Mouse (Mus musculus) ES-CJ7 (cell line): ENCODE data around the gene Wfdc2.
"Not testable (repeated sequence)": the region's sequence is repeated elsewhere in the genome, so short reads cannot be mapped to it uniquely, and the experiment has no call there.

ENCODE experiments used
- DNase-seq: peaks from one replicate; pipeline ENCODE4 v3.0.0; 2011; ENCODE audit warnings: low read depth, low spot score

Gene Wfdc2

DNA sequence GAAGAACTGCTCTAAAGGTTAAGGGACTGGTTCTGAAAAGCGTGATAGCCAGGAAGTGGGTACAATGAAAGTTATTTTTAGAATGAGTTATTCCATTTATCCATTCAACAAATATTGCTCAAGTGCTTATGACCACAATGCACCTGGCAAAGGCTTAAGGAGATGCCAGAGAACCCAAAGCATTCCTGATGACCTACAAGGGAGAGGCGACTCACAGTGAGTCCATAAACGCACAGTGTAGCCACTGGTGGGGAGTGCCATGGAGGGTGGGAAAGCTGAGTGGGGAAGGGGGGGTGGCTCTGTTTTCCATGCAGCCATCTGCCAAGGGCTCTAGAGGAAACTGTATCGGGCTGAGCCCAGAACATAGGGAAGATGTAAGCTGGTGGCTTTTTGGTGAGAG, 12.9 kb upstream of the Wfdc2 start:
- no peak for DNase-seq

DNA sequence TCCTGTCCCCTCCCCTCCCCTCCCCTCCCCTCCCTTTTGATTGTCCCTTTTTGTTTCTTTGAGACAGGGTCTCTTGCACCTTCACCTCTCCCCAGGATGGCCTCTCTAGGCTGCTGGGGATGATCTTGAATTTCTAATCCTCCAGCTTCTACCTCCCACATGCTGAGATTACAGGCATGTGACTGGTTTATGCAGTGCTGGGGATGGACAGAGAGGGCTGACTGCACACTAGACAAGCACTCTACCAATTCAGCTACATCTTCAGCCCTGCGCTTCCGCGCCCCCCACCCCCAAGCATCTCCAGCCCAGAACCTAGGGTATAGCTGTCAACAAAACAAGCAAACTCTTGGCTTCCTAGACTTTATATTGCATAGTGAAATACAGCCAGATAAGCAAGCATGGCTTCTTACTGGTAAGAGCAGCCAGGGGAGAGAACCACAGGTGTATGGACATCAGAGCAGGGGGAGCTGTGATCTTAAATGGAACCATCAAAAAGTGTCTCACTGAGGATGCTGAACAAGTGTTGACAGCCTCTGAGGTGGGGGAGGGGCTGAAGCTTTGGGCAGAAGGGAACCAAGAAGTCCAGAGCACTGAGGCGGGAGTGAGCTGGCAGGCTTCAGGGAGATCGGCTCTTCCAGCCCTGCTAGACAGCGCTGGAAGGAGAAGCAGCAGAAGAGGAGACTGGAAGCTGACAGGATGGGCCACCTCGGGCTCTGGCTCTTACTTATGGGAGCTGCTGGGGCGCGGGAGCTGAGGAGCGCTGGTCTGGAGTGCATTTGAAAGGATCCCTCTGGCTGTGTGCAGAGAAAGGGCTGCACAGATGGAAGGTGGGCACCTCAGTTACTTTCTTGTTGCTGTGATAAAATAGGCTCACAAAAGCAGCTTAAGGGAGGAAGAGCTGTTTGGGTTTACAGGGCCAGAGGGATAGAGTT, 12.0 kb upstream of the Wfdc2 start:
- no peak for DNase-seq

DNA sequence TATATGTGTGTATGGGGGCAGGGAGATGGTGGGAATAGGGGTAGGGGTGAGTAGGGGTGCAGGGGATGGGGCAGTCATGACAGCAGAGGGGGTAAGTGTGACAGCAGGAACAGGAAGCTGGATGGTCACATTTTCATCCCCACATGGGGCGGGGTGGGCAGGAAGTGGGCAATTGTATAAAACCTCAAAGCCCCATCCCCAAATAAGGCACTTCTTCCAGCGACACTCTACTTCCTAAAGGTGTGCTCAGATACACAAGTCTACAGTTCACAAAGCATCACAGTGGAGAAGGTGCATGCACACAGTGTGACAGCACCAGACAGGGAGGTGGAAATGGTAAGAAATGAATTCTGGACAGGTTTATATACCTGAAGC, 11.3 kb upstream of the Wfdc2 start:
- no peak for DNase-seq

DNA sequence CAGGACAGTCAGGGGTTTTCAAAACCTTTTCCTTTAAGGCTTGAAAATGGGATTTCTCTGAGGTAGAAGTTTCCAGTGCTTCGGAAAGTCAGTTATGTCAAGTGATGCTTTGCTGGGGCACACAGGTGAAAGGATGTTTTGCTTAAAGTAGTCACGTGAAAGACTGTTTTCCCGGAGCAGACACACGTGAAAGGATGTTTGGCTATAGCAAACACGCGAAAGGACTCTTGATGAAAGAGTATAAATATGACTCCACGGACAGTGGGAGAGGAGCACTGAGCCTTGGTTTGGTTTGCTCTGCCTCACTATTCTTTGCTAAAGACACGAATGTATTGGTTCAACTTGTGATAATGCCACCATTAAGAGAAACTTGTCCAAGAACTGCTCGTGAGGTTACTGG, 10.7 kb upstream of the Wfdc2 start:
- no peak for DNase-seq

DNA sequence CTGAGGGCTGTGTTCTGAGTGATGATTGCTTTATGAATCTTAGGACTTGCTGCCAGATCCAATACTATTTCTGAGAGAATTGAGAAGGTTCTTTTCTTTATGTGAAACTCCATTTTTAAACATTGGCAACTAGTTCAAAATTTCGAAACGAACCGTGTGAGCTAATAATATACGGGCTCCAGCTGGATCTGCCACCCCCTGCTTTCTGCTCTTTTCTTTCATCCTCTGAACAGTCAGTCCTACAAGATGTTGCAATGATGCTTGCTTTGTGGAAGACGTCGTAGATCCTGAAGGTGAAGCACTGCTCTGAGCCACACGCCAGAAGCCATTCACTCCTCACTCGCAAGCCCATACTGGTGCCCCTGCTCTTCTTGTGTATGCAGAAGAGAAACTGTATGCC, 3.8 kb upstream of the Wfdc2 start:
- no peak for DNase-seq

DNA sequence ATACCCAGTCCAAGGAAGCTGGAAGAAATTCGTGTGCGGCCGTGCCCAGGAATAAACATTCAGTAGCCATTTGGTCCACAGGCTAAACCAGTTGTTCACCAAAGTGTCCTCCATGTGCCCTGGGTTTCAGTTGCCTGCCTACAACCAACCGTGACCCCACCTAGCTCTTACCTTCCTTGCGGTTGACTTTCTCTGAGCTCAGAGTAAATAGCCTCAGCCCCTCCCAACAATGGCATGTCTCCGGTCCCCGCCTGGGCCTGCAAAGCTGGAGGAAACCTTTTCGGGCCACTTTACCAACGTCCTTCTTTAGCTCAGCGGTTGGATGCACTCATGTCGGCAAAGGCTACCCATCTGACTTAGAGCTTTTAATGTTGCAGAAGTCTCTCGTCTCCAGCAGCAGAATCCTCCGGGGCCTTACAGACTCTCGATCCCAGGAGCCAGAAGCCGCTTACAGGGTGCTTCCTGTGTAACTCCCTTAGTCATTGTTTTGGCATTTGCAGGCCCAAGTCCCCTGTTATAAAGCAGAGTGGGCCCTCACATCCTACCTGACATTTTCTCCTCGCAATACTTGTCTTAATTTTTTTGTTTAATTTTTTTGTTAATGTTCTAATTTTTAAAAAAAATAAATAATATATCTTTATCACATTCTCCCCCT, 3.1 kb upstream of the Wfdc2 start:
- peak; percentile 65 for DNase-seq

DNA sequence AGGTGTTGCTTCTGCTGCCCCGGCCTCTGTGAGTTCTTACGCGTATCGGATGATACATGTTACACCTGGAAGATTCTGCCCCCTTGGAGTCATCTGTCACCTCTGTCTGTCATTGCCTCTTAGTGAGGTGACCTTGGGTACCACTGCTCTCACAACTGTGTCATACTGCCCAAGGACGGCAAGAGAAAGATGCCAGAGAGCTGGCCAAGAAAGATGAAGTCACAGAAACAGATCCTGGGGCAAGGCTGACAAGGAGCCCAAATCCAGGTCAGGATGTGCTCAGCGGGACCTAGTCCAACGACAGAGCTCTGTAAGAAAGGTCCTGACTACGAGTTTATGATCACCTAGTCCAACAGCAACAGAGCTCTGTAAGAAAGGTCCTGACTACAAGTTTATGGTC, 2.1 kb upstream of the Wfdc2 start:
- DNase-seq, result no peak

DNA sequence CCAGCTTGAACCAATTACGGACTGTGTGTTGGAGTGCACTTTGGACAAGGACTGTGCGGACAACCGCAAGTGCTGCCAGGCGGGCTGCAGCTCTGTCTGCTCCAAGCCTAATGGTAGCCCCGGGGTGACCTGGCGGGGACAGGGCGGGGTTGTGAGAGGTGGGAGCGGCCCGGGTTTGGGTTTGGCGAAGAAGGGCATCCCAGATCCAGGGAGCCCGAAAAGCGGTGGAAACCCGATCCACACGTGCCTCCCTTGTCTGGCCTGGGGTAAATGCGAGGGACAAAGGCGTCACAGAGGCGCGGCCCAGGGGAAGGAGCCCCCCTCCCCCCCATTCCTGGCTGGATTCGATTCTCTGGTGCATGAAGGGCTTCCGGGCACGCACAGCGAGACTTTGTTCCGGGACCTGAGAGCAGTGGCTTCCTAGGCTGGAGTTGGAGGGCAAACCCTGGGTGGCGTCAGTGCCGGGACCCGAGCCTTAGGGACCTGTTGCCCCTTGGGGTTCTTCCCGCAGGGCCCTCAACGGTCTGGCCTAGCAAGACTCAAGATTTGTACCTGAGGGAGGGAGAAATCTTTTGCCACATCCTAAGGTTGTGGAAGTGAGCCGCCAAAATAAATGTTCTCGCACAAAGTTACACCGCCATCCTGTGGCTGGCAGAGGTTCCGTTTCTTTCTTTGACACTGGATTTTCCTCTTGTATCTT, 1.3 kb downstream of the Wfdc2 start:
- DNase-seq, result peak; percentile 69

DNA sequence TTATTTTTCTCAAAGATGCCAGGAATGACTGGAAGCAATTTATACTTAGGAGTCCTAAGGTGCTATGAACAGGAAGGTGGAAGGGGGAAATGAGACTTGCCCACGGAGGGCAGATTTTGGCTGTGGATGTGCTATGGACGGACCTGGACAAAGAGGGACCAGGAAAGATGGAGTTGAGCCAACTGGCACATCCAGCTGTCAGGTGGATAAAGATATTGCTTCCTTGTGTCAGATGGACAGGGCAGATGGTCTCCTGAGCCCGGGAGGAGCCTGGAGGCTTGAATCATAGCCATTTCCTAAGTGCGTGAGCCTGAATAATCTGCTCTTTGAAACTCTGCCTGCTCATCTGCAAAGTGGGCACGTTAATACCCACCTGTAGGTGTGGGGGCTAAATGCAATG, 2.1 kb downstream of the Wfdc2 start:
- DNase-seq, result no peak

DNA sequence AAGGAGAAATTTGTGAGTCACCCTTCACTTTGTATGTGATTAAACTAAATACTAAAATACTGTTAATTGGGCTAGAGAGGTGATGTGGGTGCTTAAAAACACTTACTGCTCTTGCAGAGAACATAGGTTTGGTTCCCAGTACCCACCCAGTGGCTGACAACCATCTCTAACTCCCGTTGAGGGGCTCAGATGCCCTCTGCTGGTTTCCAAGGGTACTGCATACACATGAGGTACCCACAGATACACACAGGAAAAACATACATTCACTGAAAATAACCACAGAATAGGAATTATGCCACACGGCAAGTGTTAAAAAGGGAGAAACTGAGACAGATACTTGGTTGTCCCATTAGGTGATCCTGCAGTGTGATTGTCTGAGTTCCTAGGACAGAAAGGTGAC, 4.8 kb downstream of the Wfdc2 start:
- DNase-seq, result peak; percentile 45

DNA sequence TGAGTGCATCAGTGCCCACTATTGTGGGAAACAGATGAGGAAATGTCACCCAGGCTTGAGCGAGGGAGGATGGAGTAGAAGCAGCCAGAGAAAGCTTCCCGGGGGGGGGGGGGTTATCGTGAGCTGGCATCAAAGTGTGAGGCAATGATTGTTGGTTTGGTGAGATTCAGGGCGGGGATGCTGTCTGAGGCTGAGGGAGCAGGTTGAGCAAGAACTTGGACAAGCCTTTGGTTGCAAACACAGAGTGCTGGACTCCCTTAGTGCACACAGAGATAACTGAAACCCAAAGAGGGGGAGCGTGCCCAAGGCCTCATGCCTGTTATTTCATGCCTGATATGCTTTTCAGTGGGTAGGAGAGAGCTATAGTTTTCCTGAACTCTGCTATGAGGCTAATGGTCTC, 5.2 kb downstream of the Wfdc2 start:
- no peak for DNase-seq

DNA sequence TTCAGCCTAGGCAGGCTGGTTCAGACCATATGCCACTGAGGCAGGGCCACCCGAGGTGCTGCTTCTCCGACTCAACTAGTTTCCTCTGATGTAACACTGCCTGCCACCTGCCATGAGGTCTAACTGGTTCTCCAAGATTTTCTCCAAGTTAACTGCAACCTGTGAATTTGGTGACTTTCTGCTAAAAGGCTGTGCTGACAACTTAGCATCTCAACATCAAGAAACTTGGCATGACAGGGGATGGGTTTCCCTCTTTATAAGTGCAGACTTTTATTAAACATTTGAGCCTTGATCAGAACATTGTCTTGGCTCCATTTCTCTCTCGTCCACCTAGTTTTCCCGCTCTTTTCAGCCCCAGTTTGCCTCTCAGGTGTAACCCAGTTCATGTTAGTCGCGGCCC, 11.1 kb downstream of the Wfdc2 start, which contains the start of gene Spint3:
Spint3 (minus strand) TSS at position 101 of the 400 bp plus-strand sequence.
- not testable (repeated sequence) for DNase-seq

DNA sequence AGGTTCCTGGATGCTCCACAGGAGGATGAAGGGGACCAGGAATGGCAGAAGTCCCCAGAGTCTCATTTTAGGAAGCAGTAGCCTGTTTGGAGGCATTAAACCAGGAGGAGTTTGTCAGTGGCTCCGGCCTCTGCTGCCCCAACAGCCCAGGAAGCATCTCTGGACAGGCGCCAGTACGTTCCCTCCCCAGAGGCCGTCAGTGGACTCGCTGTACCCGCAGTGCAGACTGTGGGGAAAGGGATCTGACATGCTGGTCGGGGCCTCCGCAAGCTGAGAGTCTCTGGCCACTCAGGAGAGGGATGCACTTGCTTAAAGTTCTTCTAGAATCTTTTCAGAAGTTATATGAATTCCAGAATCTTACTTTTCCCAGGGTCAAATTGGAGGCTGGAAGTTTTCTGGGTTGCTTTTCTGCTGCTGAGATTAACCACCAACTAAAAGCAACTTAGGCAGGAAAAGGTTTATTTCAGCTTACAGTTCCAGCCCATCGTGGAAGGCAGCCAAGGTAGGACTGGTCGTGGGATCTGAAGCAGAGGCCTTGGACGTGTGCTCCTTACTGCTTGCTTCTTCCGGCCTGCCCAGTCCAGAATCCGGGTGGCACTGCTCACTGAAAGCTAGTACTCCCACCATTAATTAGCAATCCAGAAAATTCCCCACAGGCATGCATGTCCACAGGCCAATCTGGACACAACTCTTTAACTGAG, 23.0 kb downstream of the Wfdc2 start, which contains the start of gene Wfdc6a:
Wfdc6a (minus strand) TSS at position 423 of the 701 bp plus-strand sequence.
- DNase-seq, result not testable (repeated sequence)

DNA sequence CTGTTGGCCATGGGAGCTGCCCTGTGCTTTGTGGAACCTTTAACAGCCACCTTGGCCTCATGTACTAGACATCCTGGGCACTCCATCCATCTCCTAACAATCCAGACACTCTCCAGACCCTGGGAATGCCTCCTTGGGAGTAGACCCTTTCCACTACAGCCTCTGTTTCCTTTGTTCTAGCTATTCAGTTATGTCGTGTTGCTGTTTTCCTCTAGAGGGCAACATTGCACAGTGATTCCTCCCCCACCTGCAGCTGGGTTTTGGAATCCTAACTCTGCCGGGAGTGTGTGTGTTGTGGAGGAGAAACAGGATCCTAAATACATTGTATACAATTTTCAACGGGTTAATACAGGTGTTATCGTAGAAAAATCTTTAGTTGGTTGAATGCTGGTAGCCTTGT, 29.8 kb downstream of the Wfdc2 start:
- DNase-seq, result peak; percentile 56

DNA sequence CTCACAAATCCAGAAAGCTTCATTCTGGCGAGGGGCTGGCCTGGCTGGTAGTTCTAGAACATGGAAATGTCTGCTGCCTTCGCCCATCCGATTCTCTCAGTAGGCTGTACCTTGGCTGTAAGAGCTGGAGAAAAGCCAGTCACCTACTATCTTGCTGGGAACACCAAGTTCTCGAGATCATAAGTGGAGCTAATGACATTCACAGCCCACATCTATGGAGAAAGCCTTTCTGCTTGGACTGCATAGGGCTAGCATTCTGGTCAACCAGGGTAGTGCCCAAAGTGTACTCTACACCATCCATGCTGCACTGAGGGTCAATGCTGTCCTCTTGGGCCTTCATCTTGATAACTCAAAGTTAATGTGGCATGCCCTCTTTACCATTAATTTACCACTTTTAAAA, 31.3 kb downstream of the Wfdc2 start, which contains the start of gene Eppin:
Eppin (minus strand) TSS at position 101 of the 400 bp plus-strand sequence.
- no peak for DNase-seq

DNA sequence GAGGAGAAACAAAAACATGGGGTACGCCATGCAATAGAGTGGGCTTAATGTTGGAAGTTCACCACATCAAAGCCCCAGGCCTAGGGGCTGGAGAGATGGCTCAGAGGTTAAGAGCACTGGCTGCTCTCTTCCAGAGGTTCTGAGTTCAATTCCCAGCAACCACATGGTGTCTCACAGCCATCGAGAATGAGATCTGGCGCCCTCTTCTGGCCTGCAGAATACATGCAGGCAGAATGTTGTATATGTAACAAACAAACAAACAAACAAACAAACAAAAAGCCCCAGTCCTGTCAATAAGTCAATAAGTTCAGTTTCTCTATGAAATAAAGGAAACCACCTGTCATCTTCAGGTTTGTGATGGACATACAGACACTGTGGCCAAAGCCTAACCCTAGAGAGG, 38.0 kb downstream of the Wfdc2 start:
- no peak for DNase-seq

DNA sequence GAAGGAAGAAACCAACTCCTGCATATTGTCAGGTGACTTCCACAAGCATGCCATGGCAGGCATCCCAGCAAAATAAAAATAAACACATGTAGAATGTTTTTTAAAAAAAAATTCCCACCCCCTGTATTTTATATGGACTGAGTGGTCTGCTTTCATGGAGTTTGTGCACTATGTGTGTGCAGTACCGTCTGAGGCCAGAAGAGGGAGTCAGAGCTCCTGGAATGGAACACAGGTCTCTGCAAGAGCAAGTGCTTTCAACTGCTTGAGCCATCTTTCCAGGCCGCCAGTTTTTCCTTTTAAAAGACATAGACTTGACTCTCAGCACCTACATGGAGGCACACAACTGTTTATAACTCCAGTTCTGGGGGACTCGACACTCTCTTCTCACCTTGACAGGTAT, 41.3 kb downstream of the Wfdc2 start:
- DNase-seq, result peak; percentile 55

DNA sequence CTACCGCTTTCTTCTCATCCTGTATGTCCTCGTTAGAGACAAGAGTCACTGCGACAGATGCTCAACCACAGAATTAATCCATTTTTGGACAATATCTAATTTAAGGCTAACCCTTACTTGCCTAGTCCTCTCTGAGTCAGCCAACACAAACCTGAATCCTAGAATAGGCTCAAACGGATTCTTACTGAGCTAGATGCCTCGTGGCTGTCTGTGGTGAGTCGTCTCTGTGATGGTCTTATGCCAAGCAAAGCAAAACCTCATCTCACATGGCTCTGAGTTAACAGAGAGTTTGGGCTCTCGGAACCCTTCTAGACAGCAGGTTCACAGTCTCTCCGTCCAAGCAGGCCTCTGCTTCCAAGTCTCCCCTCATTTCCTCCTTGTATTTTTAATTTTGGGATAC, 42.2 kb downstream of the Wfdc2 start:
- DNase-seq, result no peak

DNA sequence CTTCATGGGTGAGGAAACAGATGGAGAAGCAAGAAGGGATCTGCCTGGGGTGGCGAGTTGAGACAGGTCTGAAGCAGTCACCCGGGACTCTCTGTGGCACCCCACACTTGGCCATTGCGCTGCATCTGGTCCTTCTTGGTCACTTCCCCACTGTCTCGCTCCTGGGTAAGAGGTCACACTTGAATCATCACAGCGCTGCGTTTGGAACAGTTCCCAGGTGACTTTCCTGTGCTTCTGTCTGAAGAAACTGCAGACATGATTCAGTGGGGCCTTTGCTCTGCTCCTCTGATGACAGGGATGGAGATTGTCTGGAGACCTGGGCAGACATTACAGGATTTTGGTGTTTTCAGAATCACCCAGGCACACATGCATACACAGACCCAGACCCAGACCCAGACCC, 46.6 kb downstream of the Wfdc2 start:
- DNase-seq, result no peak

DNA sequence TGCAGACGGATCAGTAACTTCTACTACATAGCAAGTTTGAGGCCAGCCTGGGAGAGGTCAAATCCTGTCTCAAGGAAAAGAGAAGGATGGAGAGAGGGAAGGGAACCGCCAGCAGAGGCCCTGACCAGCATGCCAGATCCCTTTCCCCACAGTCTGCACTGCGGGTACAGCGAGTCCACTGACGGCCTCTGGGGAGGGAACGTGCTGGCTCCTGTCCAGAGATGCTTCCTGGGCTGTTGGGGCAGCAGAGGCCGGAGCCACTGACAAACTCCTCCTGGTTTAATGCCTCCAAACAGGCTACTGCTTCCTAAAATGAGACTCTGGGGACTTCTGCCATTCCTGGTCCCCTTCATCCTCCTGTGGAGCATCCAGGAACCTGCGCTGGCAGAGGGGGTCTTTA, 51.3 kb downstream of the Wfdc2 start, which contains the start of the genes Wfdc6b and Wfdc8:
Wfdc6b (plus strand) TSS at position 52 of the 400 bp plus-strand sequence.
Wfdc8 (minus strand) TSS at position 156 of the 400 bp plus-strand sequence.
- DNase-seq, result not testable (repeated sequence)

DNA sequence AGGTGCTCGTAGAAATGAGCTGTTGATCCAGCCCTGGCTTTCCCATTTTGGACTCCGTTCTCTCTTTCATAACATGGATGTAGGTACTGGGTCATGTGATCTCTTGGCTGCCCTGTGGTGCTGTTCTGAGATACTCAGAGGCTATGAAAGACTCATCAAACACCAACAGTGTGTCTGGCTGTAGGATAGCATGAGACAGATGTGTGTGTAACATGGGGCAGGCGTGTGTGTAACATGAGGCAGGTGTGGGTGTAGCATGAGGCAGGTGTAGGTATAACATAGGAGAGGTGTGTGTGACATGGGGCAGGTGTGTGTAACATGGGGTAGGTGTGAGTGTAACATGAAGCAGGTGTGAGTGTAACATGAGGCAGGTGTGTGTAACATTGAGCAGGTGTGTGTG, 53.2 kb downstream of the Wfdc2 start:
- no peak for DNase-seq
